Mouse (Mus musculus): ENCODE measurements around the gene Trpv6. TPM values are rescaled to one million over a fixed set of nuclear protein-coding genes. Genes with fewer than 3 reads are reported as not detected.

The Trpv6 gene
- polyA plus RNA-seq, 1 experiment from 2014 or later = 0.40 TPM

GRCm38 (mm10) chr6:41643227-41643626, 7.0 kb upstream of the Trpv6 start:
- Histone ChIP-seq H3K27ac (no peak overlapping the region), H3K9ac (no peak overlapping the region), H3K27me3 (replicated peaks) (no peaks in the 10 kb centered on the region), H3K4me3 (replicated peaks) (no peak overlapping the region), H3K36me3 (no peaks in the 10 kb centered on the region), H3K9me3 (no peaks in the 10 kb centered on the region), H3K4me2 (replicated peaks) (no peak overlapping the region), H3K4me1 (replicated peaks) (no peaks in the 10 kb centered on the region)
- WGBS = 85% methylated on average over 3 of the region's 3 CpGs
- ATAC-seq = 0 out of 2 replicates have a peak, but pooled peaks have one; percentile 11

GRCm38 (mm10) chr6:41642765-41643164, 6.6 kb upstream of the Trpv6 start:
- Histone ChIP-seq H3K4me3 (replicated peaks) (no peak overlapping the region), H3K9ac (no peak overlapping the region), H3K36me3 (no peaks in the 10 kb centered on the region), H3K27me3 (replicated peaks) (no peaks in the 10 kb centered on the region), H3K4me1 (replicated peaks) (no peaks in the 10 kb centered on the region), H3K9me3 (no peaks in the 10 kb centered on the region), H3K27ac (no peak overlapping the region), H3K4me2 (replicated peaks) (no peak overlapping the region)
- ATAC-seq = no peak
- 71% methylated on average over 4 of the region's 4 CpGs for WGBS

- H3K9ac ChIP-seq = no peak overlapping the region
- no peak overlapping the region for H3K4me3 ChIP-seq (replicated peaks)
- no peaks in the 10 kb centered on the region for H3K27me3 ChIP-seq (replicated peaks)
- no peaks in the 10 kb centered on the region for H3K4me1 ChIP-seq (replicated peaks)
- H3K4me2 ChIP-seq (replicated peaks) = no peak overlapping the region
- no peaks in the 10 kb centered on the region for H3K36me3 ChIP-seq
- ATAC-seq = peak; percentile 93
- 56% methylated on average over 6 of the region's 6 CpGs for WGBS
- no peaks in the 10 kb centered on the region for H3K9me3 ChIP-seq
- no peak overlapping the region for H3K27ac ChIP-seq
Measured at GRCm38 (mm10) chr6:41641173-41641866, 5.1 kb upstream of the Trpv6 start.

- Histone ChIP-seq H3K4me2 (replicated peaks) (no peak overlapping the region), H3K36me3 (no peaks in the 10 kb centered on the region), H3K4me3 (replicated peaks) (no peak overlapping the region), H3K27me3 (replicated peaks) (no peaks in the 10 kb centered on the region), H3K9ac (no peak overlapping the region), H3K27ac (no peak overlapping the region), H3K4me1 (replicated peaks) (no peaks in the 10 kb centered on the region), H3K9me3 (no peaks in the 10 kb centered on the region)
- 67% methylated on average over 3 of the region's 3 CpGs for WGBS
- ATAC-seq = no peak
Measured at GRCm38 (mm10) chr6:41640449-41640848, 4.2 kb upstream of the Trpv6 start.

GRCm38 (mm10) chr6:41637927-41638506, 1.8 kb upstream of the Trpv6 start:
- H3K4me3 ChIP-seq (replicated peaks) = no peak overlapping the region
- 68% methylated on average over 6 of the region's 6 CpGs for whole genome bisulfite sequencing
- no peaks in the 10 kb centered on the region for H3K27me3 ChIP-seq (replicated peaks)
- no peaks in the 10 kb centered on the region for H3K36me3 ChIP-seq
- no peak overlapping the region for H3K27ac ChIP-seq
- no peak for ATAC-seq
- no peak overlapping the region for H3K9ac ChIP-seq
- H3K4me1 ChIP-seq (replicated peaks) = no peaks in the 10 kb centered on the region
- H3K9me3 ChIP-seq = no peaks in the 10 kb centered on the region
- no peak overlapping the region for H3K4me2 ChIP-seq (replicated peaks)

- no peak overlapping the region for H3K4me3 ChIP-seq (replicated peaks)
- ATAC-seq = no peak
- no peaks in the 10 kb centered on the region for H3K36me3 ChIP-seq
- H3K4me1 ChIP-seq (replicated peaks) = no peaks in the 10 kb centered on the region
- no peak overlapping the region for H3K27ac ChIP-seq
- no peak overlapping the region for H3K9ac ChIP-seq
- WGBS = 28% methylated on average over 1 of the region's 1 CpGs
- no peaks in the 10 kb centered on the region for H3K9me3 ChIP-seq
- H3K4me2 ChIP-seq (replicated peaks) = no peak overlapping the region
- no peaks in the 10 kb centered on the region for H3K27me3 ChIP-seq (replicated peaks)
Measured at GRCm38 (mm10) chr6:41637393-41637792, 1.2 kb upstream of the Trpv6 start.

- no peaks in the 10 kb centered on the region for H3K27me3 ChIP-seq (replicated peaks)
- no peaks in the 10 kb centered on the region for H3K36me3 ChIP-seq
- no peak overlapping the region for H3K9ac ChIP-seq
- H3K9me3 ChIP-seq = no peaks in the 10 kb centered on the region
- no peaks in the 10 kb centered on the region for H3K4me1 ChIP-seq (replicated peaks)
- 58% methylated on average over 1 of the region's 1 CpGs for WGBS
- H3K27ac ChIP-seq = no peak overlapping the region
- no peak for ATAC-seq
- H3K4me2 ChIP-seq (replicated peaks) = no peak overlapping the region
- no peak overlapping the region for H3K4me3 ChIP-seq (replicated peaks)
Measured at GRCm38 (mm10) chr6:41635211-41635610, 994 bp downstream of the Trpv6 start.

GRCm38 (mm10) chr6:41631549-41631948, 4.7 kb downstream of the Trpv6 start:
- H3K27ac ChIP-seq = no peak overlapping the region
- H3K36me3 ChIP-seq = no peaks in the 10 kb centered on the region
- no peaks in the 10 kb centered on the region for H3K9me3 ChIP-seq
- H3K27me3 ChIP-seq (replicated peaks) = no peaks in the 10 kb centered on the region
- no peak overlapping the region for H3K4me2 ChIP-seq (replicated peaks)
- no peak overlapping the region for H3K9ac ChIP-seq
- no peak for ATAC-seq
- H3K4me1 ChIP-seq (replicated peaks) = no peaks in the 10 kb centered on the region
- H3K4me3 ChIP-seq (replicated peaks) = no peak overlapping the region
- WGBS = 79% methylated on average over 4 of the region's 4 CpGs

- H3K4me3 ChIP-seq (replicated peaks) = no peak overlapping the region
- H3K9ac ChIP-seq = no peak overlapping the region
- H3K36me3 ChIP-seq = no peaks in the 10 kb centered on the region
- no peak overlapping the region for H3K27ac ChIP-seq
- H3K4me1 ChIP-seq (replicated peaks) = no peaks in the 10 kb centered on the region
- no peak overlapping the region for H3K4me2 ChIP-seq (replicated peaks)
- ATAC-seq = no peak
- no peaks in the 10 kb centered on the region for H3K27me3 ChIP-seq (replicated peaks)
- 60% methylated on average over 2 of the region's 2 CpGs for WGBS
- no peaks in the 10 kb centered on the region for H3K9me3 ChIP-seq
Measured at GRCm38 (mm10) chr6:41630791-41631190, 5.4 kb downstream of the Trpv6 start.

GRCm38 (mm10) chr6:41628180-41628579, 8.0 kb downstream of the Trpv6 start:
- Histone ChIP-seq H3K27me3 (replicated peaks) (no peaks in the 10 kb centered on the region), H3K9me3 (no peaks in the 10 kb centered on the region), H3K4me2 (replicated peaks) (no peak overlapping the region), H3K9ac (no peak overlapping the region), H3K4me1 (replicated peaks) (no peaks in the 10 kb centered on the region), H3K36me3 (no peaks in the 10 kb centered on the region), H3K4me3 (replicated peaks) (no peak overlapping the region), H3K27ac (no peak overlapping the region)
- ATAC-seq = no peak
- WGBS = 59% methylated on average over 1 of the region's 1 CpGs

GRCm38 (mm10) chr6:41622661-41623060, 13.5 kb downstream of the Trpv6 start:
- H3K9me3 ChIP-seq = no peaks in the 10 kb centered on the region
- H3K4me2 ChIP-seq (replicated peaks) = no peak overlapping the region
- no peak overlapping the region for H3K4me3 ChIP-seq (replicated peaks)
- no peaks in the 10 kb centered on the region for H3K4me1 ChIP-seq (replicated peaks)
- H3K27me3 ChIP-seq (replicated peaks) = no peaks in the 10 kb centered on the region
- 70% methylated on average over 9 of the region's 9 CpGs for WGBS
- H3K9ac ChIP-seq = no peak overlapping the region
- no peak for ATAC-seq
- no peaks in the 10 kb centered on the region for H3K36me3 ChIP-seq
- H3K27ac ChIP-seq = no peak overlapping the region

GRCm38 (mm10) chr6:41621241-41621990, 14.8 kb downstream of the Trpv6 start:
- no peaks in the 10 kb centered on the region for H3K27me3 ChIP-seq (replicated peaks)
- no peaks in the 10 kb centered on the region for H3K36me3 ChIP-seq
- no peak for ATAC-seq
- H3K9me3 ChIP-seq = no peaks in the 10 kb centered on the region
- WGBS = 86% methylated on average over 12 of the region's 12 CpGs
- H3K4me3 ChIP-seq (replicated peaks) = no peak overlapping the region
- H3K27ac ChIP-seq = no peak overlapping the region
- H3K9ac ChIP-seq = no peak overlapping the region
- no peaks in the 10 kb centered on the region for H3K4me1 ChIP-seq (replicated peaks)
- H3K4me2 ChIP-seq (replicated peaks) = no peak overlapping the region

All from intestine, embryonic 15.5 days (tissue).